24 mouse cellular contexts compared by ENCODE assay signal in the genomic region with DNA sequence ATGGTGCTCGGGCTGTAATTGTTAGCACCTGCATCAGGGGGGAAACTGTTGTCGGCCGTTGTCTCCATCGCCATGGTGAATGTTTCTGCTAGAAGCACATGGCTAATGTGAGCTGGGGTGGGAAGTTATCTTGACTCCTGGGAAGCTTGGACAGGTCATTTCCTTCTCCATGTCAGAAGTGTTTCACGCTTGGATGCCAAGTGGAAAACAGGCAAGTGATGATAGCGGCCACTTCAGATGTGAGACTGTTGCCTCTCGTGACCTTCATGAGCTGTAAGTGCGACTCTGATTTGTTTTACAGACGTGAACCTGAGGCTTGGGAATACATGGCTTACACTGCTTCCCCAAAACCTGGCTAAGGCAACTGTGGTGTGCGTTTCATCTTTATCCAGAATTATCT. TPM values are rescaled to one million over a fixed set of nuclear protein-coding genes. Genes with fewer than 3 reads are reported as not detected.
DNase-seq lines count a peak whose midpoint lies in the region; ATAC-seq and TF ChIP-seq lines count a peak whose summit lies in the region.
"Had no signal": no experiment of that assay in that cellular context is flagged by ENCODE, and none has a peak within 500 bp of the region (broad histone marks: within the 10 kb centered on the region; RNA-seq: fewer than 3 reads in every experiment).

No protein-coding gene starts in this region.

- no peak for DNase-seq in heart, adult 2 months
- no peak for DNase-seq in heart, postnatal 25 days (ENCODE audit: low spot score)
- no peak for DNase-seq in embryonic facial prominence, embryonic 14.5 days (ENCODE audit: low spot score)
- peak; percentile 81 for DNase-seq in heart, postnatal 0 days (ENCODE audit: low spot score)
- no peak for DNase-seq in cerebellum, adult 8-10 months
- DNase-seq: adrenal gland, adult 8-10 months; adrenal gland, postnatal 36 days; cerebellum, adult 11 months; cerebellum, adult 9-10 months; cerebellum, postnatal 25 days; gastrocnemius, postnatal 10 days; kidney, adult 8-10 months had no signal

- no peak for TF ChIP-seq EP300 in heart, adult 2 months (IDR thresholded peaks at IDR 0.05; ENCODE audit: insufficient read depth, low read depth, low read length)
- no peak for TF ChIP-seq EP300 in heart, postnatal 0 days (IDR thresholded peaks at IDR 0.05; ENCODE audit: low read depth)

- H3K9me3 ChIP-seq in embryonic facial prominence, embryonic 14.5 days (ENCODE audit: control insufficient read depth, low read length), result no peaks in the 10 kb centered on the region
- H3K9me3 ChIP-seq in heart, postnatal 0 days (replicated peaks; ENCODE audit: control insufficient read depth, low read length), result no peaks in the 10 kb centered on the region
- H3K9me3 ChIP-seq in forebrain, embryonic 16.5 days (ENCODE audit: control insufficient read depth, low read length), result no peaks in the 10 kb centered on the region
- H3K9me3 ChIP-seq: embryonic facial prominence, embryonic 13.5 days; hindbrain, embryonic 12.5 days had no signal

- no peak for TF ChIP-seq POLR2A in heart, adult 2 months (IDR thresholded peaks at IDR 0.05; ENCODE audit: insufficient read depth, low read depth, low read length)

- no peak overlapping the region for H3K4me3 ChIP-seq in heart, adult 2 months
- no peak overlapping the region for H3K4me3 ChIP-seq in brown adipose tissue, adult 24 weeks (ENCODE audit: insufficient read depth, low read depth, low read length)
- no peak overlapping the region for H3K4me3 ChIP-seq in embryonic facial prominence, embryonic 14.5 days (ENCODE audit: low read depth, low read length)
- no peak overlapping the region for H3K4me3 ChIP-seq in heart, postnatal 0 days (ENCODE audit: low read depth, low read length)
- H3K4me3 ChIP-seq in forebrain, embryonic 16.5 days (replicated peaks; ENCODE audit: low read length), result no peak overlapping the region
- H3K4me3 ChIP-seq: embryonic facial prominence, embryonic 13.5 days; hindbrain, embryonic 12.5 days had no signal

- no peak for TF ChIP-seq CTCF in heart, adult 2 months (IDR thresholded peaks at IDR 0.05)
- no peak for TF ChIP-seq CTCF in heart, postnatal 0 days (IDR thresholded peaks at IDR 0.05; ENCODE audit: low read depth)

- peaks cover 6% of the 10 kb centered on the region; the same call in 1 of the 2 replicates for H3K36me3 ChIP-seq in heart, adult 2 months (ENCODE audit: control insufficient read depth, insufficient read depth, low read length)
- H3K36me3 ChIP-seq in embryonic facial prominence, embryonic 14.5 days (ENCODE audit: control insufficient read depth, insufficient read depth, low read length), result peaks cover 54% of the 10 kb centered on the region
- H3K36me3 ChIP-seq in heart, postnatal 0 days (replicated peaks; ENCODE audit: control insufficient read depth, insufficient read depth, low read length), result peaks cover 41% of the 10 kb centered on the region
- H3K36me3 ChIP-seq in forebrain, embryonic 16.5 days (ENCODE audit: control insufficient read depth, insufficient read depth), result peaks cover 21% of the 10 kb centered on the region

- H3K27ac ChIP-seq in heart, adult 2 months, result 0 out of 2 replicates have a peak overlapping the region, but pooled peaks have one; percentile 20
- H3K27ac ChIP-seq in brown adipose tissue, adult 24 weeks (replicated peaks; ENCODE audit: low read depth, low read length), result peak overlapping the region; percentile 69
- no peak overlapping the region for H3K27ac ChIP-seq in embryonic facial prominence, embryonic 14.5 days (replicated peaks; ENCODE audit: low read depth, low read length)
- no peak overlapping the region for H3K27ac ChIP-seq in heart, postnatal 0 days (ENCODE audit: low read depth)
- no peak overlapping the region for H3K27ac ChIP-seq in forebrain, embryonic 16.5 days (ENCODE audit: low read length)
- H3K27ac ChIP-seq: embryonic facial prominence, embryonic 13.5 days; hindbrain, embryonic 12.5 days; kidney, postnatal 0 days had no signal

- intact Hi-C loops in heart, adult 2 months (cut with DNase I), result no loop called here
- intact Hi-C loops in heart, postnatal 25 days (cut with DNase I), result no loop called here

- H3K4me1 ChIP-seq in heart, adult 2 months (ENCODE audit: control insufficient read depth, insufficient read depth, low read length), result peaks cover 17% of the 10 kb centered on the region
- H3K4me1 ChIP-seq in brown adipose tissue, adult 24 weeks (ENCODE audit: control insufficient read depth, insufficient read depth, insufficient read length, low read length), result peaks cover 47% of the 10 kb centered on the region
- no peaks in the 10 kb centered on the region for H3K4me1 ChIP-seq in embryonic facial prominence, embryonic 14.5 days (ENCODE audit: control insufficient read depth, insufficient read depth, low read length)
- H3K4me1 ChIP-seq in heart, postnatal 0 days (ENCODE audit: control insufficient read depth, insufficient read depth), result no peaks in the 10 kb centered on the region
- peaks cover 7% of the 10 kb centered on the region for H3K4me1 ChIP-seq in forebrain, embryonic 16.5 days (replicated peaks; ENCODE audit: control insufficient read depth, insufficient read depth, low read length)
- H3K4me1 ChIP-seq: hindbrain, embryonic 12.5 days had no signal

- no peaks in the 10 kb centered on the region for H3K79me2 ChIP-seq in heart, adult 2 months (replicated peaks; ENCODE audit: control insufficient read depth, insufficient read depth, low read length)

- no peaks in the 10 kb centered on the region for H3K27me3 ChIP-seq in heart, adult 2 months (ENCODE audit: control insufficient read depth, insufficient read depth, low read length)
- H3K27me3 ChIP-seq in embryonic facial prominence, embryonic 14.5 days (replicated peaks; ENCODE audit: control insufficient read depth, insufficient read depth, low read length), result no peaks in the 10 kb centered on the region
- H3K27me3 ChIP-seq in heart, postnatal 0 days (ENCODE audit: control insufficient read depth, insufficient read depth, low read length), result peaks cover 36% of the 10 kb centered on the region
- H3K27me3 ChIP-seq in forebrain, embryonic 16.5 days (replicated peaks; ENCODE audit: control insufficient read depth, insufficient read depth, low read length), result no peaks in the 10 kb centered on the region
- H3K27me3 ChIP-seq: CH12.LX; embryonic facial prominence, embryonic 13.5 days; hindbrain, embryonic 12.5 days; Patski had no signal

- H3K9ac ChIP-seq in heart, adult 2 months (ENCODE audit: low read depth, low read length), result no peak overlapping the region
- no peak overlapping the region for H3K9ac ChIP-seq in embryonic facial prominence, embryonic 14.5 days (ENCODE audit: low read depth, low read length)
- no peak overlapping the region for H3K9ac ChIP-seq in heart, postnatal 0 days (replicated peaks; ENCODE audit: low read depth, low read length)
- no peak overlapping the region for H3K9ac ChIP-seq in forebrain, embryonic 16.5 days (replicated peaks; ENCODE audit: low read depth, low read length)
- H3K9ac ChIP-seq: embryonic facial prominence, embryonic 13.5 days; hindbrain, embryonic 12.5 days had no signal

- H3K4me2 ChIP-seq in embryonic facial prominence, embryonic 14.5 days (ENCODE audit: low read depth, low read length), result no peak overlapping the region
- H3K4me2 ChIP-seq in heart, postnatal 0 days (ENCODE audit: low read depth, low read length), result no peak overlapping the region
- no peak overlapping the region for H3K4me2 ChIP-seq in forebrain, embryonic 16.5 days (ENCODE audit: low read length)
- H3K4me2 ChIP-seq: embryonic facial prominence, embryonic 13.5 days; hindbrain, embryonic 12.5 days had no signal

- ATAC-seq in embryonic facial prominence, embryonic 14.5 days (ENCODE audit: low read depth), result peak; percentile 27; the same call in 1 of the 2 replicates
- ATAC-seq in heart, postnatal 0 days (ENCODE audit: insufficient read depth, low read depth), result peak; percentile 82
- no peak for ATAC-seq in forebrain, embryonic 16.5 days
- ATAC-seq: activated CD4-positive, CD25-positive, alpha-beta regulatory T cell, adult 4 months; forebrain, embryonic 14.5 days; hindbrain, embryonic 16.5 days; inflammation-experienced regulatory T-cells, adult 6 months; intestine, postnatal 0 days; Patski had no signal

- WGBS in heart, adult 2 months, result 28% methylated on average over 10 of the region's 10 CpGs
- WGBS in embryonic facial prominence, embryonic 14.5 days, result 73% methylated on average over 10 of the region's 10 CpGs
- WGBS in heart, postnatal 0 days, result 25% methylated on average over 10 of the region's 10 CpGs
- 95% methylated on average over 10 of the region's 10 CpGs for WGBS in forebrain, embryonic 16.5 days

RNA-seq across cellular contexts. Expression of a gene that starts 17.5 kb away (rescaled TPM):
- 10 to 100 TPM in 1 of 2 experiments, 1 to 10 TPM in 1; 9.3 to 11.2 TPM for total RNA-seq in heart, adult 2 months (2021)
- polyA plus RNA-seq in heart, adult 2 months (2012; rRNA removed), result 9.5 and 10.3 TPM in 2 replicates
- total RNA-seq in heart, postnatal 25 days (2021), result 10 to 100 TPM; 10.1 to 11.5 TPM
- 21.9 and 23.3 TPM in 2 replicates for polyA plus RNA-seq in brown adipose tissue, adult 24 weeks (2012; ENCODE audit: insufficient read depth, insufficient read length, missing spikeins)
- polyA plus RNA-seq in embryonic facial prominence, embryonic 14.5 days (2014; fragmentation: Nextera tagmentation; extraction: Ambion mirVana), result 24.9 and 25.6 TPM in 2 replicates
- 2.6 and 9.7 TPM in 2 replicates for total RNA-seq in heart, postnatal 0 days (2014; rRNA removed; ENCODE audit: low replicate concordance)
- 20.8 and 23.1 TPM in 2 replicates for polyA plus RNA-seq in heart, postnatal 0 days (2015; fragmentation: Nextera tagmentation; extraction: Ambion mirVana)
- 73.7 and 81.4 TPM in 2 replicates for polyA plus RNA-seq in forebrain, embryonic 16.5 days (2015; fragmentation: Nextera tagmentation; extraction: Ambion mirVana)

RNA-seq across cellular contexts. Expression of a gene that starts 17.5 kb away (rescaled TPM):
- 1 to 10 TPM; 3.2 to 4.6 TPM for total RNA-seq in heart, adult 2 months (2021)
- 5.9 and 6.5 TPM in 2 replicates for polyA plus RNA-seq in heart, adult 2 months (2012; rRNA removed)
- total RNA-seq in heart, postnatal 25 days (2021), result 1 to 10 TPM; 4.8 to 6.3 TPM
- 23.4 and 27.8 TPM in 2 replicates for polyA plus RNA-seq in brown adipose tissue, adult 24 weeks (2012; ENCODE audit: insufficient read depth, insufficient read length, missing spikeins)
- 32.1 and 35.7 TPM in 2 replicates for polyA plus RNA-seq in embryonic facial prominence, embryonic 14.5 days (2014; fragmentation: Nextera tagmentation; extraction: Ambion mirVana)
- 9.7 and 21.1 TPM in 2 replicates for total RNA-seq in heart, postnatal 0 days (2014; rRNA removed; ENCODE audit: low replicate concordance)
- 15.9 and 16.6 TPM in 2 replicates for polyA plus RNA-seq in heart, postnatal 0 days (2015; fragmentation: Nextera tagmentation; extraction: Ambion mirVana)
- 26.5 and 32.5 TPM in 2 replicates for polyA plus RNA-seq in forebrain, embryonic 16.5 days (2015; fragmentation: Nextera tagmentation; extraction: Ambion mirVana)

RNA-seq across cellular contexts. Expression of a gene that starts 26.5 kb away (rescaled TPM):
- total RNA-seq in heart, adult 2 months (2021), result 1 to 10 TPM; 7.4 to 9.4 TPM
- 10.1 and 12.6 TPM in 2 replicates for polyA plus RNA-seq in heart, adult 2 months (2012; rRNA removed)
- 10 to 100 TPM; 10.7 to 13.7 TPM for total RNA-seq in heart, postnatal 25 days (2021)
- polyA plus RNA-seq in brown adipose tissue, adult 24 weeks (2012; ENCODE audit: insufficient read depth, insufficient read length, missing spikeins), result 11.6 and 14.3 TPM in 2 replicates
- 94.0 and 102 TPM in 2 replicates for polyA plus RNA-seq in embryonic facial prominence, embryonic 14.5 days (2014; fragmentation: Nextera tagmentation; extraction: Ambion mirVana)
- total RNA-seq in heart, postnatal 0 days (2014; rRNA removed; ENCODE audit: low replicate concordance), result 12.2 and 20.7 TPM in 2 replicates
- polyA plus RNA-seq in heart, postnatal 0 days (2015; fragmentation: Nextera tagmentation; extraction: Ambion mirVana), result 23.7 and 27.9 TPM in 2 replicates
- polyA plus RNA-seq in forebrain, embryonic 16.5 days (2015; fragmentation: Nextera tagmentation; extraction: Ambion mirVana), result 59.5 and 66.1 TPM in 2 replicates

RNA-seq across cellular contexts. Expression of a gene that starts 43.7 kb away (rescaled TPM):
- total RNA-seq in heart, adult 2 months (2021), result 10 to 100 TPM; 12.8 to 13.0 TPM
- polyA plus RNA-seq in heart, adult 2 months (2012; rRNA removed), result 17.9 and 25.3 TPM in 2 replicates
- total RNA-seq in heart, postnatal 25 days (2021), result 10 to 100 TPM; 12.3 to 13.4 TPM
- polyA plus RNA-seq in brown adipose tissue, adult 24 weeks (2012; ENCODE audit: insufficient read depth, insufficient read length, missing spikeins), result 16.5 and 18.5 TPM in 2 replicates
- 57.8 and 60.0 TPM in 2 replicates for polyA plus RNA-seq in embryonic facial prominence, embryonic 14.5 days (2014; fragmentation: Nextera tagmentation; extraction: Ambion mirVana)
- 24.6 and 27.8 TPM in 2 replicates for total RNA-seq in heart, postnatal 0 days (2014; rRNA removed; ENCODE audit: low replicate concordance)
- 30.2 and 31.4 TPM in 2 replicates for polyA plus RNA-seq in heart, postnatal 0 days (2015; fragmentation: Nextera tagmentation; extraction: Ambion mirVana)
- polyA plus RNA-seq in forebrain, embryonic 16.5 days (2015; fragmentation: Nextera tagmentation; extraction: Ambion mirVana), result 14.4 and 17.4 TPM in 2 replicates

Comparison
In these comparisons a context has a peak if more than half of its experiments do, and no peak if none do; other contexts are left out.
1. H3K27ac ChIP-seq: peak in heart, adult 2 months (single experiment) and brown adipose tissue, adult 24 weeks (single experiment); none in embryonic facial prominence, embryonic 14.5 days (single experiment), heart, postnatal 0 days (single experiment) and forebrain, embryonic 16.5 days (single experiment).